Mouse (Mus musculus) adipocyte (in vitro differentiated cells): Measurements from ENCODE around the gene Zfp652.
"Not testable (repeated sequence)": the region's sequence is repeated elsewhere in the genome, so short reads cannot be mapped to it uniquely, and the experiment has no call there.

Source experiments
- DNase-seq: peaks from one replicate; pipeline ENCODE4 v3.0.0-alpha.2; 2016; ENCODE audit warnings: low spot score

The Zfp652 gene

GRCm38 (mm10) chr11:95857716-95858527 lies 145.4 kb downstream of the Zfp652 start:
- DNase-seq = no peak

- peak; percentile 98 for DNase-seq
Measured at GRCm38 (mm10) chr11:95858528-95859467, 146.3 kb downstream of the Zfp652 start.

DNA sequence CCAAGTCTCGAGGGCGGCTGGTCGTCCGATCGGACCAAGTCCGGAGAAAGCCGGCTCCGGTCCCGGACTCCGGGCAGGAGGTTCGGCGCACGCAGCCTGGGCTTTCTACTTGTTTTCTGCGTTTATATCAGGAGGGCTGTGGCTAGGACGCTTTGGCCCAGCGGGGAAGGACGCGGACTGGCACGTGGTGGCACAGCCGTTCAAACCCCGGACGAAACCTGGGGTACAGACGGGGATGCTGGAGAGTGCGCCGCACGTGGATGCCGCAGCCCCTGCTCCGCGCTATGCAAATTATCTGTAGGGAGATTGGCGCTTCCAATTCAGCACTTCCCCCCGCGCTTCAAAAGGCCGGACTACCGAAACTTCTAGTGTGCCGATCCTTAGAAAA lies 147.0 kb downstream of the Zfp652 start:
- DNase-seq = no peak

DNA sequence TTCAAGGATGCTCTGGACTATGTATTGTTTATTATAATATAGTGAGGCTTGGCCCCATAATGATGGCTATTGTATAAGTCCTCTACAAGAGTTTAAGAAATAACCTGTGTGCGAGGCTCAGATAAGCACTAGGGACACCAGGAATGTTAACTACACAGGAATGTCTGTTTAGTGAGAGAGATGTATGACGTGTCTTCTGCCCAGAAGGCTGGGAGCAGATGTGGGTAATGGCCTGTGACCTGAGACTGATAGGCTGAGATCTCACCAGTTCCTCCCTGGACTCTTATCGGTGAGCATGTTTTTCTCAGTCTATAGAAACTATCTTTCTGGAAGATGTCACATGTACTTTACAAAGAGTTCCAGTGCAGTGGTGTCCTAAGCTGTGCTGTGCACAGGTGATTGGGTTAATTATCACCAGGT lies 147.6 kb downstream of the Zfp652 start:
- DNase-seq = no peak

DNA sequence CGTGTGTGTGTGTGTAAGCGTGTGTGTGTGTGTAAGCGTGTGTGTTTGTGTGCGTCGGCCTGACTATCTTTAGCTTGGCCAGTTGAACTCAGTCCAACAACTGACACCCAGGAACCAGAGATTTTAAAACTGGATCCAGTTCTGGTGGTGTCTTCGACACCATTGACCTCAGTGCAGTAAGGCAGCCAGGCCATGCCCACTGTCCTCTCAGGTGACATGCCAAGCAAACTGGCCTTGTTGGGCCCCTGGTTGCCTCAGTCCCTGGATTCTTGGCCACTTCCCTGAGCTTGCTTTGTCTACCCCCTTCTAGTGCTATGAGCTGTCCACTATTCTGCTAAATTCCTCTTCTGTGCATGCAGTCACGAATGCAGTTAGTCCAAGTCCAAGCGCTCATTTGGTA lies 148.9 kb downstream of the Zfp652 start:
- DNase-seq = no peak

DNA sequence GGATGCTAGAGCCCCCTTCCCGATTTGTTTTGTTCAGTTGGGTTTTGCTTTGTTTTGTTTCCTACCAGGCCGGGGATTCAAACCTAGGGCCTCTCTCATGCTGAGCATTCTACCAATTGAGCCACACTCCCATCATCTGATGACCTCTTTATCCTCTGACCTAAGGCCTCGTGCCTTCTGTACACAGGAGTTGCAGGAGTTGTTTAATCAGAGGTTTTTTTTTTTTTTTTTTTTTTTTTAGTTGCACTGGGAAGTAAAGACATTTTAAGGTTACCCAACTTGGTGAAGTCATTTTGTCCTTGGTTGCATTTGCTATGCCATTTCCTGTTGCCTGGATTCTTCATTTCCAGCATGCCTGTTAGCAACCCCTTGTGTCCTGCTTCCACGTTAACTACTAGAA lies 157.0 kb downstream of the Zfp652 start:
- DNase-seq = no peak

DNA sequence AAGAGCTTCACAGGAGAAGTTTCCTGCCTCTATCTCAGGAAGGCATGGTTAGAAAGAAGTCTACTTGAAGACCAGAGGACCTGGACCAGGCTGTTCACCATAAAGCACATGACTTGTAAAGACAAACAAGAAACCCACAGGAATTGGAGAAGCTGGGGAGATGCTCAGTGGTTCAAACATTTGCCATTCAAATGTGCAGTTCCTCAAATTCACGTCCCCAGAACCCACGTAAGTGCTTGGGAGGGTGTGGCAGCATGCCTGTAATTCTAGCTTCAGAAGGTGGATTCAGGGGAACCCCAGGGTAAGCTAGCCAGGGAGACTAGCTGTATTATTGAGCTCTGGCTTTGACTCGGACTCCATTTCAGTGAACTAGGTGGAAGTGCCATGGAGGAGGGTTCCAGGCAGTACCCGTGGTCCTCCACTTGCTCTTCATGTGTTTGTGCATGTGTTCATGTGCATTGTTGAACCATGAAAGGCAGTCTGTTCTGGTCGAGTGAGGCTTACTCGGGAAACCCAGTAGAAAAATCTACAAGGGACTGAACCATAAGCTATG lies 157.5 kb downstream of the Zfp652 start:
- DNase-seq = no peak

DNA sequence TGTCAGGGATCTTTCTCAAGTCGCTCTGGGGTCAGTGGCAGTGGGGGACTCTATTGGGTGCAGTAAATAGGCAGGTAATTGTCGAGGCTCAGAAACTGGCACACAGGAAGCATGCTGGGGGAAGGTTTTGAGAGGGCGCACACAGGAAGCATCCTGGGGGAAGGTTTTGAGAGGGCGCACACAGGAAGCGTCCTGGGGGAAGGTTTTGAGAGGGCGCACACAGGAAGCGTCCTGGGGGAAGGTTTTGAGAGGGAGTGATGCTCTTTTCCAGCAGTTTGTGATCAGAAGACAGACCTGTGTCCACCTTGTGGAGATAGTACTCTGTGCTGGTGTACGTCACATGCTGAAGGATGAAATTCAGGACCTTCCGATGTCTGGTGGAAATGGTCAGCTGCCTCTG lies 163.3 kb downstream of the Zfp652 start:
- no peak for DNase-seq

DNA sequence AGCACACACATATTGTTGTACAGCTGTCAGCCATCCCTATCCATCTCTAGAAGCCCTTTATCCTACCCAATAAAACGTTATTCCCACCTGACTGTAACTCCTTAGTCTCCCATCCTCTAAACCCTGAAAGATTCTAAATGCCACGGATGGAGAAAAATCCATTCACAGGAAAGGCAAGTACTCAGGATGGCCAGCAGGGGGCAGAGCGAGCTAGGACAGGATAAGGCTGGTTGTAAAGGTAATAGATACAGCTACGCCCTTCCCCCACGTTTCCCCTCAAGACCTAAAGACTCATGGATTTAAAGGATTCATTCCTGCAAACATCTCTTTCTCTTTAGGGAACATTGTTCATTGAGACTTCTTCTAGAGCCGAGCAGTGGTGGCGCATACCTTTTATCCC lies 163.8 kb downstream of the Zfp652 start:
- DNase-seq = peak; percentile 65

- not testable (repeated sequence) for DNase-seq
Measured at GRCm38 (mm10) chr11:95879861-95880260, 167.4 kb downstream of the Zfp652 start.
